Mouse (Mus musculus) forebrain, embryonic 16.5 days (tissue): ENCODE data around the gene Zbtb25. TPM values are rescaled to one million over a fixed set of nuclear protein-coding genes. Genes with fewer than 3 reads are reported as not detected.

Experiments used
- ATAC-seq: fragments of 200-750 bp; cut with Nextera tagmentation; 2 replicates; pipeline ENCODE4 v1.8.0; 2017; ENCODE audit warnings: mild to moderate bottlenecking, moderate library complexity
- H3K27ac ChIP-seq: fragments of 300-500 bp; sonication (generic); 2 replicates; pipeline ENCODE4 v1.5.1; 2014; ENCODE audit warnings: low read length, control low read depth
- H3K27me3 ChIP-seq: fragments of 300-500 bp; sonication (generic); replicated peaks from 2 replicates; pipeline ENCODE4 v1.6.1; 2014; ENCODE audit warnings: low read length; ENCODE audit not compliant: control insufficient read depth, insufficient read depth
- H3K36me3 ChIP-seq: fragments of 300-500 bp; sonication (generic); 2 replicates; pipeline ENCODE4 v1.6.1; 2014; ENCODE audit not compliant: control insufficient read depth, insufficient read depth
- H3K4me1 ChIP-seq: fragments of 300-500 bp; sonication (generic); replicated peaks from 2 replicates; pipeline ENCODE4 v1.6.1; 2014; ENCODE audit warnings: low read length; ENCODE audit not compliant: control insufficient read depth, insufficient read depth
- H3K4me2 ChIP-seq: fragments of 300-500 bp; sonication (generic); 2 replicates; pipeline ENCODE4 v1.6.1; 2014; ENCODE audit warnings: mild to moderate bottlenecking, low read length, control low read depth
- H3K4me3 ChIP-seq: fragments of 300-500 bp; sonication (generic); replicated peaks from 2 replicates; pipeline ENCODE4 v1.5.1; 2014; ENCODE audit warnings: mild to moderate bottlenecking, low read length, control low read depth
- H3K9ac ChIP-seq: fragments of 300-500 bp; sonication (generic); replicated peaks from 2 replicates; pipeline ENCODE4 v1.6.1; 2014; ENCODE audit warnings: low read depth, low read length, control low read depth
- H3K9me3 ChIP-seq: fragments of 300-500 bp; sonication (generic); 2 replicates; pipeline ENCODE4 v1.6.1; 2016; ENCODE audit warnings: low read length; ENCODE audit not compliant: control insufficient read depth
- WGBS: fragments of 180-500 bp; shearing (Covaris S2); extraction: QIAGEN DNeasy Blood & Tissue Kit; methylation state at CpG from one replicate; pipeline ENCODE4 v1.1.7; 2014; 5-methylcytosine and 5-hydroxymethylcytosine counted together
- polyA plus RNA-seq: library from polyadenylated mRNA; unstranded; fragments of >200 nt; fragmentation: Nextera tagmentation; extraction: Ambion mirVana; gene quantifications from 2 replicates; pipeline ENCODE4 v1.2.1, GENCODE M21; 2015

Gene Zbtb25
- polyA plus RNA-seq, result 16.5 and 17.1 TPM in 2 replicates

- Histone ChIP-seq H3K4me1 (peaks cover 41% of the 10 kb centered on the region), H3K9me3 (no peaks in the 10 kb centered on the region), H3K9ac (peak within 1 kb of the TSS; percentile 98), H3K27ac (peak within 1 kb of the TSS; percentile 97), H3K4me3 (peak within 1 kb of the TSS; percentile 94), H3K27me3 (no peaks in the 10 kb centered on the region), H3K36me3 (no peaks in the 10 kb centered on the region), H3K4me2 (peak within 1 kb of the TSS; percentile 89)
- peak; percentile 89 for ATAC-seq
- WGBS, result under 1% methylated on average over 92 of the region's 96 CpGs
These were observed at the start of gene Zbtb25 for GRCm38 (mm10) chr12:76369206-76369977. Gene Zbtb25, minus strand, starts transcription at chr12:76369602.

- no peak overlapping the region for H3K4me2 ChIP-seq
- no peaks in the 10 kb centered on the region for H3K36me3 ChIP-seq
- WGBS, result 97% methylated on average over 5 of the region's 5 CpGs
- peaks cover 7% of the 10 kb centered on the region for H3K27me3 ChIP-seq
- H3K27ac ChIP-seq, result no peak overlapping the region
- no peak overlapping the region for H3K4me3 ChIP-seq
- ATAC-seq, result no peak
- peaks cover 6% of the 10 kb centered on the region for H3K4me1 ChIP-seq
- H3K9me3 ChIP-seq, result peaks cover 3% of the 10 kb centered on the region; the same call in 1 of the 2 replicates
- no peak overlapping the region for H3K9ac ChIP-seq
These were observed 48.9 kb upstream of the Zbtb25 start for GRCm38 (mm10) chr12:76418346-76418745.

- Histone ChIP-seq H3K4me3 (peak within 1 kb of the TSS; percentile 43), H3K9ac (peak within 1 kb of the TSS; percentile 35; the same call in 1 of the 2 replicates), H3K27ac (no peak within 1 kb of the TSS), H3K9me3 (peaks cover 3% of the 10 kb centered on the region; the same call in 1 of the 2 replicates), H3K36me3 (no peaks in the 10 kb centered on the region), H3K4me2 (peak within 1 kb of the TSS; percentile 78), H3K4me1 (peaks cover 6% of the 10 kb centered on the region), H3K27me3 (peaks cover 7% of the 10 kb centered on the region)
- no peak for ATAC-seq
- 2% methylated on average over 35 of the region's 37 CpGs for WGBS
These were observed 48.0 kb upstream of the Zbtb25 start, which contains the start of gene Ppp1r36 for GRCm38 (mm10) chr12:76417433-76417854. Gene Ppp1r36, plus strand, starts transcription at chr12:76417538.

- H3K36me3 ChIP-seq, result no peaks in the 10 kb centered on the region
- no peak overlapping the region for H3K9ac ChIP-seq
- H3K9me3 ChIP-seq, result peaks cover 3% of the 10 kb centered on the region; the same call in 1 of the 2 replicates
- H3K27ac ChIP-seq, result no peak overlapping the region
- no peak for ATAC-seq
- no peak overlapping the region for H3K4me3 ChIP-seq
- no peak overlapping the region for H3K4me2 ChIP-seq
- 88% methylated on average over 11 of the region's 12 CpGs for WGBS
- peaks cover 7% of the 10 kb centered on the region for H3K27me3 ChIP-seq
- peaks cover 6% of the 10 kb centered on the region for H3K4me1 ChIP-seq
These were observed 46.1 kb upstream of the Zbtb25 start for GRCm38 (mm10) chr12:76415383-76416010.

- Histone ChIP-seq H3K27ac (no peak overlapping the region), H3K4me3 (no peak overlapping the region), H3K4me2 (no peak overlapping the region), H3K36me3 (no peaks in the 10 kb centered on the region), H3K4me1 (peaks cover 16% of the 10 kb centered on the region), H3K9ac (no peak overlapping the region), H3K9me3 (no peaks in the 10 kb centered on the region), H3K27me3 (peaks cover 23% of the 10 kb centered on the region)
- no peak for ATAC-seq
- 75% methylated on average over 4 of the region's 4 CpGs for WGBS
These were observed 39.8 kb upstream of the Zbtb25 start for GRCm38 (mm10) chr12:76409166-76409565.

GRCm38 (mm10) chr12:76407184-76407583, 37.8 kb upstream of the Zbtb25 start:
- no peak overlapping the region for H3K9ac ChIP-seq
- H3K27me3 ChIP-seq, result peaks cover 23% of the 10 kb centered on the region
- ATAC-seq, result no peak
- no peak overlapping the region for H3K27ac ChIP-seq
- 38% methylated on average over 1 of the region's 1 CpGs for WGBS
- H3K4me1 ChIP-seq, result peaks cover 20% of the 10 kb centered on the region
- H3K36me3 ChIP-seq, result no peaks in the 10 kb centered on the region
- H3K9me3 ChIP-seq, result no peaks in the 10 kb centered on the region
- H3K4me2 ChIP-seq, result no peak overlapping the region
- H3K4me3 ChIP-seq, result no peak overlapping the region

GRCm38 (mm10) chr12:76405971-76406370, 36.6 kb upstream of the Zbtb25 start:
- H3K36me3 ChIP-seq, result no peaks in the 10 kb centered on the region
- no peak overlapping the region for H3K9ac ChIP-seq
- H3K4me1 ChIP-seq, result peaks cover 20% of the 10 kb centered on the region
- H3K9me3 ChIP-seq, result no peaks in the 10 kb centered on the region
- H3K27ac ChIP-seq, result no peak overlapping the region
- peak overlapping the region; percentile 65 for H3K4me2 ChIP-seq
- WGBS, result 5% methylated on average over 23 of the region's 23 CpGs
- H3K4me3 ChIP-seq, result peak overlapping the region; percentile 77; the same call in 1 of the 2 replicates
- peaks cover 23% of the 10 kb centered on the region for H3K27me3 ChIP-seq
- ATAC-seq, result no peak

- Histone ChIP-seq H3K9me3 (no peaks in the 10 kb centered on the region), H3K4me3 (peak overlapping the region; percentile 77), H3K9ac (no peak overlapping the region), H3K4me1 (peaks cover 20% of the 10 kb centered on the region), H3K27ac (no peak overlapping the region), H3K4me2 (peak overlapping the region; percentile 65), H3K27me3 (peaks cover 23% of the 10 kb centered on the region), H3K36me3 (no peaks in the 10 kb centered on the region)
- 2% methylated on average over 64 of the region's 64 CpGs for WGBS
- no peak for ATAC-seq
These were observed 36.0 kb upstream of the Zbtb25 start for GRCm38 (mm10) chr12:76405183-76405970.

- H3K27ac ChIP-seq, result no peak overlapping the region
- 5% methylated on average over 20 of the region's 20 CpGs for WGBS
- no peaks in the 10 kb centered on the region for H3K36me3 ChIP-seq
- no peak for ATAC-seq
- no peak overlapping the region for H3K9ac ChIP-seq
- H3K9me3 ChIP-seq, result no peaks in the 10 kb centered on the region
- H3K4me1 ChIP-seq, result peaks cover 20% of the 10 kb centered on the region
- H3K4me3 ChIP-seq, result peak overlapping the region; percentile 77
- H3K27me3 ChIP-seq, result peaks cover 23% of the 10 kb centered on the region
- H3K4me2 ChIP-seq, result peak overlapping the region; percentile 65
These were observed 35.4 kb upstream of the Zbtb25 start for GRCm38 (mm10) chr12:76404836-76405182.
